In genomic region chr6:85916596-85916995, GRCm38 (mm10) we compare ENCODE assay signal across 8 mouse cellular contexts. TPM values are rescaled to one million over a fixed set of nuclear protein-coding genes. Genes with fewer than 3 reads are reported as not detected.
DNase-seq lines count a peak whose midpoint lies in the region; ATAC-seq and TF ChIP-seq lines count a peak whose summit lies in the region.

No protein-coding gene starts in this region.

- ATAC-seq in heart, embryonic 11.5 days (replicated peaks; ENCODE audit: insufficient number of reproducible peaks, low FRiP score, low TSS enrichment): no peak
- ATAC-seq in forebrain, embryonic 16.5 days: no peak
- ATAC-seq in liver, embryonic 15.5 days (ENCODE audit: insufficient read depth): no peak

- H3K4me2 ChIP-seq in heart, embryonic 11.5 days: peak overlapping the region; percentile 83
- H3K4me2 ChIP-seq in forebrain, embryonic 16.5 days (ENCODE audit: low read length): peak overlapping the region; percentile 81
- H3K4me2 ChIP-seq in liver, embryonic 15.5 days: peak overlapping the region; percentile 79

- intact Hi-C loops in gastrocnemius, postnatal 14 days (cut with DNase I; ENCODE audit: low total_unique reads): no loop called here

- H3K9me3 ChIP-seq in heart, embryonic 11.5 days (replicated peaks; ENCODE audit: control insufficient read depth, low read length): no peaks in the 10 kb centered on the region
- H3K9me3 ChIP-seq in E14TG2a.4 (ENCODE audit: low read length): no peaks in the 10 kb centered on the region
- no peaks in the 10 kb centered on the region for H3K9me3 ChIP-seq in forebrain, embryonic 16.5 days (ENCODE audit: control insufficient read depth, low read length)
- H3K9me3 ChIP-seq in liver, embryonic 15.5 days (replicated peaks): no peaks in the 10 kb centered on the region

- WGBS in heart, embryonic 11.5 days (ENCODE audit: insufficient replicate concordance): 79% methylated on average over 6 of the region's 6 CpGs
- WGBS in forebrain, embryonic 16.5 days: 80% methylated on average over 6 of the region's 6 CpGs
- 72% methylated on average over 6 of the region's 6 CpGs for WGBS in liver, embryonic 15.5 days (ENCODE audit: insufficient replicate concordance)

- H3K9ac ChIP-seq in heart, embryonic 11.5 days (ENCODE audit: low read depth, low read length): peak overlapping the region; percentile 89
- H3K9ac ChIP-seq in forebrain, embryonic 16.5 days (replicated peaks; ENCODE audit: low read depth, low read length): peak overlapping the region; percentile 81
- H3K9ac ChIP-seq in liver, embryonic 15.5 days: peak overlapping the region; percentile 68

- no peak for DNase-seq in heart, adult 8-10 months (ENCODE audit: low spot score)
- DNase-seq in gastrocnemius, postnatal 14 days: no peak
- DNase-seq in right cerebral cortex, postnatal 14 days: no peak
- no peak for DNase-seq in right cerebral cortex, postnatal 25 days

- peak overlapping the region; percentile 79 for H3K27ac ChIP-seq in heart, embryonic 11.5 days (ENCODE audit: low read depth, low read length)
- peak overlapping the region; percentile 87 for H3K27ac ChIP-seq in forebrain, embryonic 16.5 days (ENCODE audit: low read length)
- H3K27ac ChIP-seq in liver, embryonic 15.5 days (replicated peaks): peak overlapping the region; percentile 89

- no peak for TF ChIP-seq CTCF in E14TG2a.4 (conservative IDR thresholded peaks at IDR 0.05; ENCODE audit: low read length)

- H3K4me1 ChIP-seq in heart, embryonic 11.5 days (ENCODE audit: control insufficient read depth, insufficient read depth, low read length): peaks cover 7% of the 10 kb centered on the region
- H3K4me1 ChIP-seq in E14TG2a.4 (replicated peaks; ENCODE audit: low read depth, low read length): peaks cover 20% of the 10 kb centered on the region
- H3K4me1 ChIP-seq in forebrain, embryonic 16.5 days (replicated peaks; ENCODE audit: control insufficient read depth, insufficient read depth, low read length): peaks cover 13% of the 10 kb centered on the region
- peaks cover 29% of the 10 kb centered on the region for H3K4me1 ChIP-seq in liver, embryonic 15.5 days (replicated peaks)

- 0 out of 2 replicates have a peak, but pooled peaks cover 2% of the 10 kb centered on the region for H3K36me3 ChIP-seq in heart, embryonic 11.5 days (ENCODE audit: control insufficient read depth, insufficient read depth, low read length)
- H3K36me3 ChIP-seq in E14TG2a.4 (ENCODE audit: insufficient read depth, low read length): peaks cover 20% of the 10 kb centered on the region
- no peaks in the 10 kb centered on the region; the same call in 1 of the 2 replicates for H3K36me3 ChIP-seq in forebrain, embryonic 16.5 days (ENCODE audit: control insufficient read depth, insufficient read depth)
- H3K36me3 ChIP-seq in liver, embryonic 15.5 days (replicated peaks): peaks cover 12% of the 10 kb centered on the region; the same call in 1 of the 2 replicates

- H3K4me3 ChIP-seq in heart, embryonic 11.5 days (ENCODE audit: low read depth, low read length): peak overlapping the region; percentile 71
- H3K4me3 ChIP-seq in E14TG2a.4 (replicated peaks; ENCODE audit: low read length): peak overlapping the region; percentile 84
- H3K4me3 ChIP-seq in forebrain, embryonic 16.5 days (replicated peaks; ENCODE audit: low read length): peak overlapping the region; percentile 69
- H3K4me3 ChIP-seq in liver, embryonic 15.5 days (replicated peaks): peak overlapping the region; percentile 71

- no peaks in the 10 kb centered on the region for H3K27me3 ChIP-seq in heart, embryonic 11.5 days (ENCODE audit: control insufficient read depth, insufficient read depth, low read length)
- no peaks in the 10 kb centered on the region for H3K27me3 ChIP-seq in E14TG2a.4 (ENCODE audit: insufficient read depth, low read length)
- no peaks in the 10 kb centered on the region for H3K27me3 ChIP-seq in forebrain, embryonic 16.5 days (replicated peaks; ENCODE audit: control insufficient read depth, insufficient read depth, low read length)
- H3K27me3 ChIP-seq in liver, embryonic 15.5 days: no peaks in the 10 kb centered on the region

RNA-seq across cellular contexts. Expression of gene Nat8f1, which starts 1.1 kb away (rescaled TPM):
- polyA plus RNA-seq in heart, embryonic 11.5 days (2014; fragmentation: Nextera tagmentation; extraction: Ambion mirVana): 3.6 and 4.8 TPM in 2 replicates
- 1 to 10 TPM; 1.8 to 4.6 (median 3.2) TPM for total RNA-seq in heart, adult 8-10 months (2022)
- 12.3 and 12.4 TPM in 2 replicates for polyA plus RNA-seq in forebrain, embryonic 16.5 days (2015; fragmentation: Nextera tagmentation; extraction: Ambion mirVana)
- polyA plus RNA-seq in liver, embryonic 15.5 days (2015; fragmentation: Nextera tagmentation; extraction: Ambion mirVana): 11.8 and 15.2 TPM in 2 replicates
- 1 to 10 TPM; 1.9 to 2.2 TPM for total RNA-seq in gastrocnemius, postnatal 14 days (2021)

RNA-seq across cellular contexts. Expression of gene Tprkb, which starts 4.9 kb away (rescaled TPM):
- 21.7 and 22.8 TPM in 2 replicates for polyA plus RNA-seq in heart, embryonic 11.5 days (2014; fragmentation: Nextera tagmentation; extraction: Ambion mirVana)
- total RNA-seq in heart, adult 8-10 months (2022): 10 to 100 TPM; 12.3 to 14.6 (median 13.8) TPM
- 50.4 and 57.0 TPM in 2 replicates for polyA plus RNA-seq in forebrain, embryonic 16.5 days (2015; fragmentation: Nextera tagmentation; extraction: Ambion mirVana)
- 14.1 and 17.4 TPM in 2 replicates for polyA plus RNA-seq in liver, embryonic 15.5 days (2015; fragmentation: Nextera tagmentation; extraction: Ambion mirVana)
- total RNA-seq in gastrocnemius, postnatal 14 days (2021): 10 to 100 TPM; 19.0 to 19.5 TPM

RNA-seq across cellular contexts. Expression of gene Nat8f4, which starts 11.9 kb away (rescaled TPM):
- polyA plus RNA-seq in heart, embryonic 11.5 days (2014; fragmentation: Nextera tagmentation; extraction: Ambion mirVana): 1.6 and 2.3 TPM in 2 replicates
- total RNA-seq in heart, adult 8-10 months (2022): 1 to 10 TPM in 2 of 4 experiments, under 1 TPM in 2; 0.80 to 1.6 (median 1.1) TPM
- polyA plus RNA-seq in forebrain, embryonic 16.5 days (2015; fragmentation: Nextera tagmentation; extraction: Ambion mirVana): 6.3 and 6.5 TPM in 2 replicates
- polyA plus RNA-seq in liver, embryonic 15.5 days (2015; fragmentation: Nextera tagmentation; extraction: Ambion mirVana): 1.3 and 1.7 TPM in 2 replicates
- total RNA-seq in gastrocnemius, postnatal 14 days (2021): under 1 TPM; 0.33 to 0.74 TPM

RNA-seq across cellular contexts. Expression of gene Dusp11, which starts 44.9 kb away (rescaled TPM):
- polyA plus RNA-seq in heart, embryonic 11.5 days (2014; fragmentation: Nextera tagmentation; extraction: Ambion mirVana): 41.6 and 52.1 TPM in 2 replicates
- 10 to 100 TPM; 33.4 to 41.0 (median 37.0) TPM for total RNA-seq in heart, adult 8-10 months (2022)
- 42.4 and 56.3 TPM in 2 replicates for polyA plus RNA-seq in forebrain, embryonic 16.5 days (2015; fragmentation: Nextera tagmentation; extraction: Ambion mirVana)
- polyA plus RNA-seq in liver, embryonic 15.5 days (2015; fragmentation: Nextera tagmentation; extraction: Ambion mirVana): 20.0 and 22.8 TPM in 2 replicates
- 10 to 100 TPM; 36.6 to 44.1 TPM for total RNA-seq in gastrocnemius, postnatal 14 days (2021)

RNA-seq across cellular contexts. Expression of gene Nat8f2, which starts 47.6 kb away (rescaled TPM):
- polyA plus RNA-seq in heart, embryonic 11.5 days (2014; fragmentation: Nextera tagmentation; extraction: Ambion mirVana): not detected in 2 replicates
- under 1 TPM in 2 of 4 experiments, not detected in 2; 0.06 to 0.09 TPM for total RNA-seq in heart, adult 8-10 months (2022)
- polyA plus RNA-seq in forebrain, embryonic 16.5 days (2015; fragmentation: Nextera tagmentation; extraction: Ambion mirVana): not detected in 2 replicates
- not detected in 2 replicates for polyA plus RNA-seq in liver, embryonic 15.5 days (2015; fragmentation: Nextera tagmentation; extraction: Ambion mirVana)
- total RNA-seq in gastrocnemius, postnatal 14 days (2021): under 1 TPM; 0.24 to 0.27 TPM
